26 mouse cellular contexts compared by ENCODE assay signal in the genomic region with DNA sequence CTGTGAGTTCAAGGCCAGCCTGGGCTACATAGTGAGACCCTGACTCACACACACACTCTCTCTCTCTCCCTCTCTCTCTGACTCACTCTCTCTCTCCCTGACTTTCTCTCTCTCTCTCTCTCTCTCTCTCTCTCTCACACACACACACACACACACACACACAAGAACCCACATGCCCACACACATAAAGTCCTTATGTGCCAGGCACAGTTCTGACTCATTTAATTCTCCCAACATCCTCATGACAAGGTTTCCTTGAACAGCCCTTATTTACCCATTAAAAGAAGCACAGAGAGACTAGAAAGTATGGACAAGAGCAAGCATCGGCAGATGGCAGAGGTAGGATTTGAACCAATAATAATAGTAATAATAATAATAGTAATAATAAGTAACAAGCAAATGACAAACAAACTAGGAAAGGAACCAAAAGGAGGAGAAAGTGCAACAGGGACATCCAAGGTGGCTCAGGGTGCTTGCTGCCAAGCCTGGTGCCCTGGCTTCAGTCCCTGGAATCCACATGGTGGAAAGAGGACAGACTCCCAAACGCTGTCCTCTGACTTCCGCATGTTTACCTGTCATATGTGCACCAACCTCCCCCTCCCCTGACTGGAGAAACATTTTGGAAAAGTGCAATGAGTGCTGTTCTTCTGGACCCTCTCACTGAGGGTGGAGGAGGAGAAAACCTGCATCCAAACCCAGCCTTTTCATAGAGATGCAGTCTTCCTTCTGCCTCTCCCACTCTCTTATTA. TPM values are rescaled to one million over a fixed set of nuclear protein-coding genes. Genes with fewer than 3 reads are reported as not detected.
A peak's percentile ranks its signal among the peaks of the same experiment; 100 is the strongest.
DNase-seq lines count a peak whose midpoint lies in the region; ATAC-seq lines count a peak whose summit lies in the region.
"Had no signal": no experiment of that assay in that cellular context is flagged by ENCODE, and none has a peak within 500 bp of the region (broad histone marks: within the 10 kb centered on the region; RNA-seq: fewer than 3 reads in every experiment).

No protein-coding gene starts in this region.

- no peak for ATAC-seq in cerebellum, adult (ENCODE audit: insufficient number of reproducible peaks, low FRiP score, low TSS enrichment)
- ATAC-seq in intestine, embryonic 15.5 days, result no peak
- ATAC-seq: forebrain, postnatal 0 days; hindbrain, postnatal 0 days; midbrain, embryonic 13.5 days had no signal

- H3K4me1 ChIP-seq in intestine, embryonic 15.5 days (replicated peaks), result peaks cover under 1% of the 10 kb centered on the region; the same call in 1 of the 2 replicates

- 73% methylated on average over 3 of the region's 3 CpGs for WGBS in intestine, embryonic 15.5 days

- H3K27me3 ChIP-seq in intestine, embryonic 15.5 days (replicated peaks), result peaks cover 3% of the 10 kb centered on the region; the same call in 1 of the 2 replicates

- intact Hi-C loops in heart, postnatal 25 days (cut with DNase I), result no loop called here

- peak; percentile 60 for DNase-seq in cerebellum, adult 11 months
- DNase-seq in heart, adult 18-20 months, result peak; percentile 49 to 61
- DNase-seq in heart, postnatal 25 days (ENCODE audit: low spot score), result no peak
- DNase-seq in NIH3T3 (ENCODE audit: low read depth), result peak; percentile 40
- peak; percentile 74 for DNase-seq in cerebellum, adult 9-11 months
- no peak for DNase-seq in urinary bladder, adult 18-20 months (ENCODE audit: low spot score in 2 of 2)
- DNase-seq: forebrain, postnatal 0 days; gastrocnemius, postnatal 10 days; kidney, adult 11 months; layer of hippocampus, postnatal 36 days; right cerebral cortex, adult 18-20 months; thymus, postnatal 25 days had no signal

- no peaks in the 10 kb centered on the region for H3K9me3 ChIP-seq in intestine, embryonic 15.5 days
- H3K9me3 ChIP-seq: forebrain, embryonic 10.5 days; hindbrain, embryonic 10.5 days; limb, embryonic 15.5 days; liver, embryonic 15.5 days; midbrain, embryonic 13.5 days; neural tube, embryonic 13.5 days had no signal

- H3K4me3 ChIP-seq in intestine, embryonic 15.5 days (replicated peaks), result no peak overlapping the region
- H3K4me3 ChIP-seq: forebrain, embryonic 10.5 days; hindbrain, embryonic 10.5 days; limb, embryonic 15.5 days; liver, embryonic 15.5 days; midbrain, embryonic 13.5 days; neural tube, embryonic 13.5 days had no signal

- no peak overlapping the region for H3K9ac ChIP-seq in intestine, embryonic 15.5 days
- H3K9ac ChIP-seq: forebrain, postnatal 0 days; limb, embryonic 15.5 days; liver, embryonic 15.5 days; midbrain, embryonic 13.5 days; neural tube, embryonic 13.5 days had no signal

- no peak overlapping the region for H3K27ac ChIP-seq in intestine, embryonic 15.5 days
- H3K27ac ChIP-seq: forebrain, embryonic 10.5 days; hindbrain, embryonic 10.5 days; hindbrain, postnatal 0 days; kidney, postnatal 0 days; limb, embryonic 15.5 days; liver, embryonic 15.5 days; midbrain, embryonic 13.5 days; neural tube, embryonic 13.5 days had no signal

- no peaks in the 10 kb centered on the region for H3K36me3 ChIP-seq in intestine, embryonic 15.5 days
- H3K36me3 ChIP-seq: forebrain, embryonic 10.5 days; hindbrain, embryonic 10.5 days; limb, embryonic 15.5 days; liver, embryonic 15.5 days; midbrain, embryonic 13.5 days; neural tube, embryonic 13.5 days had no signal

- no peak overlapping the region for H3K4me2 ChIP-seq in intestine, embryonic 15.5 days (replicated peaks)
- H3K4me2 ChIP-seq: limb, embryonic 15.5 days; liver, embryonic 15.5 days; midbrain, embryonic 13.5 days; neural tube, embryonic 13.5 days had no signal

RNA-seq across cellular contexts. Expression of gene Syt12, which starts 5.0 kb away (rescaled TPM):
- 1 to 10 TPM; 4.2 to 7.2 TPM for total RNA-seq in heart, adult 18-20 months (2021)
- total RNA-seq in heart, postnatal 25 days (2021), result 1 to 10 TPM; 5.0 to 6.7 TPM
- polyA plus RNA-seq in intestine, embryonic 15.5 days (2015; fragmentation: Nextera tagmentation; extraction: Ambion mirVana), result 0.33 and 0.46 TPM in 2 replicates

RNA-seq across cellular contexts. Expression of gene 2010003K11Rik, which starts 16.1 kb away (rescaled TPM):
- total RNA-seq in heart, adult 18-20 months (2021), result 1 to 10 TPM in 1 of 2 experiments, not detected in 1; 1.2 TPM
- under 1 TPM in 1 of 2 experiments, not detected in 1; 0.22 TPM for total RNA-seq in heart, postnatal 25 days (2021)
- polyA plus RNA-seq in intestine, embryonic 15.5 days (2015; fragmentation: Nextera tagmentation; extraction: Ambion mirVana), result 7.6 and 9.7 TPM in 2 replicates
- total RNA-seq: forebrain, postnatal 0 days; gastrocnemius, postnatal 10 days; hindbrain, postnatal 0 days; layer of hippocampus, adult 18-20 months; layer of hippocampus, postnatal 36 days; left cerebral cortex, postnatal 36 days had no signal
- polyA plus RNA-seq: forebrain, embryonic 10.5 days; forebrain, postnatal 0 days; heart, embryonic 14.5 days; limb, embryonic 15.5 days; lung, embryonic 16.5 days; midbrain, embryonic 13.5 days; neural tube, embryonic 13.5 days had no signal

RNA-seq across cellular contexts. Expression of gene Pcx, which starts 28.0 kb away (rescaled TPM):
- total RNA-seq in heart, adult 18-20 months (2021), result 10 to 100 TPM; 44.9 to 96.4 TPM
- total RNA-seq in heart, postnatal 25 days (2021), result 10 to 100 TPM; 30.9 to 36.8 TPM
- 11.8 and 15.0 TPM in 2 replicates for polyA plus RNA-seq in intestine, embryonic 15.5 days (2015; fragmentation: Nextera tagmentation; extraction: Ambion mirVana)

RNA-seq across cellular contexts. Expression of gene Rhod, which starts 43.1 kb away (rescaled TPM):
- 1 to 10 TPM; 5.4 to 5.8 TPM for total RNA-seq in heart, adult 18-20 months (2021)
- total RNA-seq in heart, postnatal 25 days (2021), result 1 to 10 TPM; 4.6 to 6.4 TPM
- polyA plus RNA-seq in intestine, embryonic 15.5 days (2015; fragmentation: Nextera tagmentation; extraction: Ambion mirVana), result 20.0 and 21.6 TPM in 2 replicates

Comparison
In these comparisons a context has a peak if more than half of its experiments do, and no peak if none do; other contexts are left out.
1. DNase-seq: peak in cerebellum, adult 11 months (single experiment), heart, adult 18-20 months (2 of 2), NIH3T3 (single experiment) and cerebellum, adult 9-11 months (single experiment); none in heart, postnatal 25 days (single experiment) and urinary bladder, adult 18-20 months (0 of 2).